Mouse (Mus musculus) erythroblast, embryonic 14.5 days (primary cell): ENCODE data around the gene Wfikkn2. TPM values are rescaled to one million over a fixed set of nuclear protein-coding genes. Genes with fewer than 3 reads are reported as not detected.
A peak's percentile ranks its signal among the peaks of the same experiment; 100 is the strongest.

ENCODE experiments used
- H3K27me3 ChIP-seq: 2 replicates; pipeline ENCODE4 v1.6.1; 2012; ENCODE audit warnings: inconsistent platforms; ENCODE audit not compliant: control insufficient read depth
- H3K36me3 ChIP-seq: 2 replicates; pipeline ENCODE4 v1.6.1; 2012; ENCODE audit warnings: mild to moderate bottlenecking, inconsistent platforms; ENCODE audit not compliant: control insufficient read depth
- H3K4me1 ChIP-seq: 2 replicates; pipeline ENCODE4 v1.6.1; 2012; ENCODE audit warnings: inconsistent platforms; ENCODE audit not compliant: control insufficient read depth
- H3K4me3 ChIP-seq: replicated peaks from 2 replicates; pipeline ENCODE3; 2012; ENCODE audit warnings: moderate library complexity, mild to moderate bottlenecking, inconsistent platforms
- H3K9me3 ChIP-seq: 2 replicates; pipeline ENCODE4 v1.6.1; 2012; ENCODE audit warnings: low read length, inconsistent platforms, mixed read lengths; ENCODE audit not compliant: control insufficient read depth
- GATA1 ChIP-seq: IDR thresholded peaks from 2 replicates; pipeline ENCODE4 v1.6.1; 2012; ENCODE audit warnings: low read length, inconsistent platforms, mixed read lengths
- TAL1 ChIP-seq: IDR thresholded peaks from 3 replicates; pipeline ENCODE4 v1.6.1; 2012; ENCODE audit warnings: low read length, inconsistent platforms, mixed read lengths
- polyA plus RNA-seq: library from polyadenylated mRNA; stranded (reverse); fragments of >175 nt; gene quantifications from 2 replicates; pipeline ENCODE4 v1.2.3, GENCODE M21; 2012

The Wfikkn2 gene
- 0.01 TPM in 1 of 2 replicates, not detected in the other for polyA plus RNA-seq

DNA sequence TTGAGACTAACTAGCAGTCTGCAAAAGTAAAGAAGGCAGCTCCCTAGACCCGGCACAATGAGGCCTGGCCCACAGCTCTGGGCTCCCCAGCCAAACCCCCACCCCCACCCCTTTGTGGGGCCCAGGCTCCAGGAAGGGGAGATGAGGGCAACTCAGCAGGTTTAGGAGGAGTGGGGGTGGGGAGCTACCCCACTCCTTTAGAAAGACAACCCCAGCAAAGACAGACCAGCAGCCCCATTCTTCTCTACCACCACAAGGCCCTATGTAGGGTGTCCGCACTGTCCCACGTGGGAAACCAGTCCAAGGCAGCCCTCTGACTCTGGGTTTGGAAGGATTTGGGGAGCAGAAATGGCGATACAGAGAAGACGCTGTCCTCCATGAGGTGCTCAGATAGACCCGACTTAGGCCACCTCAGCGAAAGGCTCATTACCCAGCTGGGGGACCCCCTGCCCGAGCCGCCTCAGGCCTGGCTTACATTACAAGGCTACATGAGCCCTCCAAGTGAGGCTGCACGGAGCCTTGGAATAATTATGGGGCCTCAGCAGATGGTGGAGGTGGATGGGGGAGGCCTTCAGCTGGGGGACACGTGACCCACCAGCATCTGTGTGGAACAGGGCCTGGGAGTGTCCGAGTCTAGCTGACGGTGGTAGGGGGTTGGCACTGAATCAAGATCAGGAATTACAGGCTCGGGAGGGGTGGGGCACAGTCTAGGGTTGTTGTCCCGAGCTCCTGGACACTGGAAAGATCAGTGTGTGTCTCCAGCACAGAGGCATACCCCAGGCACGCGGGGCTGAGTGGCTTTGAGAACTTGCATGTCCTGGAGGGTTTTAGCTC is at the start of gene Wfikkn2:
TSS of gene Wfikkn2 (minus strand) at position 51 of the 834 bp plus-strand sequence.
- H3K9me3 ChIP-seq, result no peaks in the 10 kb centered on the region
- peaks cover 44% of the 10 kb centered on the region for H3K27me3 ChIP-seq
- H3K4me1 ChIP-seq, result peaks cover 13% of the 10 kb centered on the region
- no peaks in the 10 kb centered on the region for H3K36me3 ChIP-seq
- no peak for TF ChIP-seq TAL1
- no peak for TF ChIP-seq GATA1
- H3K4me3 ChIP-seq, result no peak within 1 kb of the TSS

DNA sequence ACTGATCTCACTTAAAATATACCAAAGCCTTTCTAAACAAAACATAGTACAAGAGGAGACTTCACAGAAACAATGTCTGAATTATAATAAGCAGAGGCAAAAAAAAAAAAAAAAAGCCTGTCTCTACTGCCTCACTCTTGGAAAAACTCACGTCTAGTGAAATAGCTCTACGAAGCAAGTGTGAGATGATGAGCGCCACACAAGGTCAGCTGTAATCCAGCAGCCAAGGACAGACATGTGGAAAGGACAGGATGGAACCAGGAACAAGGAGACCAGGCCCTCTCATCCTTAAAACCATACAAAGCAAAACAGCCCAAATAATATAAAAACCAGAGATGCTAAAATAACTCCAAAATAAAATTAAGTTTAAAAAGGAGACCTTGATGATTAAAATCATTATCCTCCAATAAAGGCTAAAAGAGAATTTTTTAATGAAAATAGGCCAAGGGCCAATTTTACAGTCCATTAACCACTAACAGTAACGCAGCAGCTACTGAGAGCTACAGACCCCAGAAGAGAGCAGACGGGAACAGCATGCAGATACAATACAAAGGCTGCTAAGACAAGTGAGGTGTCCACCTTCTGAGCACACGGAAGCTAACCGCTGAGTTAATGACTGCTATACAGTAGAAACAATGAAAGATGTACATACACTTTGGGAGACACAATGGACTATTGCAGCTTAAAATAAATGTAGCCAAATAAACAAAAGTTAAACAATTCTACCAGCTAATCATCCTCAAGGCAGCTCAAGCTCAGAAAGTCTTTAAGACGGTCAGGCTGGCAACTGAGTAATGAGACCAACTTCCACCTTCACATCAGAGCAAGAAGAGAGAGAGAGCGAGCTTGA is 49.4 kb upstream of the Wfikkn2 start:
- no peaks in the 10 kb centered on the region for H3K27me3 ChIP-seq
- no peak overlapping the region for H3K4me3 ChIP-seq
- H3K4me1 ChIP-seq, result peaks cover 30% of the 10 kb centered on the region
- H3K9me3 ChIP-seq, result no peaks in the 10 kb centered on the region
- peaks cover 100% of the 10 kb centered on the region for H3K36me3 ChIP-seq
- TF ChIP-seq TAL1 (no peak), GATA1 (no peak)

DNA sequence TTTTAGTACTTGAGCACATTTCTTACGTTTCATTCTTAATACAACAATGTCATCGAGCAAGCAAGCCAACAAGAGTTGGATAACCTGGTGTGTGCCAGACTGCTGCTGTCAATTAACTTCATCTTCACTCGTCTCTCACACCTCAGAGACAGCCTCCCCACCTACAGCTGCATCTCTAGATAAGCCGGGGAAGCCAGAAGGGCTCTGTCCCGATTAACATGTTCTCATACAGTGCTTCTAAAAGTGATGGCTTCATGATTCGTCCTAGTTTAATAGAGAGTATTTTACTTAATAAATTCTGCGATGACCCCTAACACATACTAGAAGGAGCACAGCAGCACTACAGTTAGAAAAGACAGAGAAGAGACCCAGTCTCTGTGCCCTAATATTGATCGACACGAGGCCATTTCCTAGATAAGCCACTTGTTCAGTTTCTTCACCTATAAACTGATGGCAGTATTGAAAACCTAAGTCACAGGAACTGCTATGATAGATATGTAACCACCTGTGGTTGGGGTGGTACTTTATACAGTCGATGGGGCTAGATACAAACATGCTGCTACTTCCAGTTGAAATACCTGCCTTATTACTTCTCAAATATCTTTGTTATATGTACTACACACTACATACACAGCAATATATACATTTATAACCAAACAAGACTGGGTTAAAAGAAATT is 44.4 kb upstream of the Wfikkn2 start:
- TF ChIP-seq GATA1, result no peak
- TF ChIP-seq TAL1, result peak; percentile 88
- no peaks in the 10 kb centered on the region for H3K9me3 ChIP-seq
- H3K4me1 ChIP-seq, result peaks cover 49% of the 10 kb centered on the region
- H3K4me3 ChIP-seq, result peak overlapping the region; percentile 12
- no peaks in the 10 kb centered on the region for H3K27me3 ChIP-seq
- peaks cover 100% of the 10 kb centered on the region for H3K36me3 ChIP-seq

DNA sequence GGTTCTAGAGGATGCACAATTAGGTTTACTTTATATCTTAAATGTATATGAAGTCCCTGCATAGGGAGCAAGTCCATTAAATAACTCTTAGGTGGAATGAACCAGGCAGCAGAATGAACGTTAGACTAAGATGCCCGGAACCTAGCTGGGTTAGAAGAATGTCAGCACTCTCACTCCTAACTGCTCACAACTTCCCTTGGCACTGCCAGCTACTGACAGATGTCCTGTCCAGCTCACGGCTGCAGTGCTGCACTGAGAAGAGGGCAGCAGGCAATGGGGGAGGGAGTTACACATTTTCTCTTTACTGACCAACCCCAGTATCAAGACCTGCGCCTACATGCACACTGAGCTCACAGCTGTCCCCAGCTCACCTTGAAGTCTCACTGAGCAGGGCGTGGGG is 41.3 kb upstream of the Wfikkn2 start:
- no peaks in the 10 kb centered on the region for H3K9me3 ChIP-seq
- peaks cover 100% of the 10 kb centered on the region for H3K36me3 ChIP-seq
- TF ChIP-seq TAL1 (no peak), GATA1 (no peak)
- H3K27me3 ChIP-seq, result no peaks in the 10 kb centered on the region
- peaks cover 47% of the 10 kb centered on the region for H3K4me1 ChIP-seq
- H3K4me3 ChIP-seq, result no peak overlapping the region

DNA sequence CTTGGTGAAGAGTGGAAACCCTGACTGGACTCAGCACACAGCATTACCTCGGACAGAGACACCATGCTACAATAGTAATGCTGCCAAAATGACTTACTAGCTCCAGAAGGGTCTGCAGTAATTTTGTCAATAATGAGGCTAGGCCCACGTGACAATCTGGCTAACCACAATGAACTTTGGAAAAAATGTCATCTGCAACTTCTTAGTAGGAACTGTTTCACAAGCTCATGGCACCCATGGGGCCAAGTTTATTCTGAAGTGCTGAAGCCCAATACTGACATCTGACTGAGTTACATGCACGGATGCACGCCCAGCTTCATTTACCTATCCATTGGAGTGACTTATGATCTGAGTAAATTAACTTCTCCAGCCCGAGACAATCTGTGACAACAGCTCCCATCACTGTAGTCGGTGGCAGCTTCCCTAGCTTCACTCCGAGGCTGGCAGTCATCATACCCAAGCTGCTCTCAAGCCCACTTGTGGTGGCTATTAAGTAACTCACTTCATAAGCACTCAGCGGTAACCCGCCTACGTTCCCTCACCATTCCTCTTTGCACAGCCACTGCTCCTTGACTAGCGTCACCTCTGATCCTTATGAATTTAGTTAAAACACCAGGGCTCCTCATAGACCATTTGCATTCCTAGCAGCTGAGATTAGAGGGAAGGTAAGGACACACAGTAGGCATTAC is 40.2 kb upstream of the Wfikkn2 start:
- H3K36me3 ChIP-seq, result peaks cover 100% of the 10 kb centered on the region
- no peaks in the 10 kb centered on the region for H3K27me3 ChIP-seq
- peaks cover 47% of the 10 kb centered on the region for H3K4me1 ChIP-seq
- TF ChIP-seq GATA1 (no peak), TAL1 (no peak)
- no peak overlapping the region for H3K4me3 ChIP-seq
- H3K9me3 ChIP-seq, result no peaks in the 10 kb centered on the region

GRCm38 (mm10) chr11:94283536-94284099 is 37.8 kb upstream of the Wfikkn2 start:
- H3K4me1 ChIP-seq, result peaks cover 31% of the 10 kb centered on the region
- no peak overlapping the region for H3K4me3 ChIP-seq
- H3K27me3 ChIP-seq, result no peaks in the 10 kb centered on the region
- TF ChIP-seq TAL1, result no peak
- TF ChIP-seq GATA1, result no peak
- H3K36me3 ChIP-seq, result peaks cover 81% of the 10 kb centered on the region
- H3K9me3 ChIP-seq, result no peaks in the 10 kb centered on the region

DNA sequence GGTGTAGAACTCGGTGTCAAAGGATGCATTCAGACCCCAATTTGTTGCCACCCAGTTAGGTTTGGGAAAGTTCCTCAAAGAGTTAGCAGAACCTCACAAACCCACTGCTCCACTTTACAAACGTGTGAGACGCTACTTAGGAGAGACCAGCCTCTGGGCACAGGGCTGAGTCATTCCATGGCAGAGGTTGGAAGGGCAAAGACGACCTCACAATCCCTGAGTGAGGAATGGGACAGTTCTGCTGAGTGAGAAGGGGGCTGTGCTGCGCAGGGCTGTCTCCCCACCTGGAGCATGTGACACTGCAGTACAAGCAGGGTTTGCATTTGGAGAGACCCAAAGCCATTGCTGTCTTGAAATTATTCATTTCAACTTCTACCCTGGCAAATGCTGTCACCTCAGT is 36.5 kb upstream of the Wfikkn2 start:
- Histone ChIP-seq H3K36me3 (peaks cover 68% of the 10 kb centered on the region), H3K27me3 (no peaks in the 10 kb centered on the region), H3K4me3 (no peak overlapping the region), H3K4me1 (peaks cover 35% of the 10 kb centered on the region), H3K9me3 (no peaks in the 10 kb centered on the region)
- TF ChIP-seq GATA1 (no peak), TAL1 (no peak)
